Mouse (Mus musculus) limb, embryonic 15.5 days (tissue): Measurements from ENCODE around the gene Myh7. TPM values are rescaled to one million over a fixed set of nuclear protein-coding genes. Genes with fewer than 3 reads are reported as not detected.
A peak's percentile ranks its signal among the peaks of the same experiment; 100 is the strongest.

Source experiments
- ATAC-seq: fragments of 200-750 bp; cut with Nextera tagmentation; 2 replicates; pipeline ENCODE4 v1.8.0; 2017; ENCODE audit warnings: low read depth, moderate TSS enrichment; ENCODE audit not compliant: insufficient number of reproducible peaks, low FRiP score, low TSS enrichment
- H3K27ac ChIP-seq: fragments of 300-500 bp; sonication (generic); 2 replicates; pipeline ENCODE4 v1.5.1; 2015; ENCODE audit warnings: moderate library complexity, mild to moderate bottlenecking, inconsistent platforms
- H3K27me3 ChIP-seq: fragments of 300-500 bp; sonication (generic); 2 replicates; pipeline ENCODE4 v1.6.1; 2015; ENCODE audit warnings: inconsistent platforms
- H3K36me3 ChIP-seq: fragments of 300-500 bp; sonication (generic); 2 replicates; pipeline ENCODE4 v1.6.1; 2015; ENCODE audit warnings: inconsistent platforms
- H3K4me1 ChIP-seq: fragments of 300-500 bp; sonication (generic); 2 replicates; pipeline ENCODE4 v1.6.1; 2015; ENCODE audit warnings: inconsistent platforms
- H3K4me2 ChIP-seq: fragments of 300-500 bp; sonication (generic); 2 replicates; pipeline ENCODE4 v1.6.1; 2015; ENCODE audit warnings: mild to moderate bottlenecking, inconsistent platforms
- H3K4me3 ChIP-seq: fragments of 300-500 bp; sonication (generic); 2 replicates; pipeline ENCODE4 v1.5.1; 2015; ENCODE audit warnings: mild to moderate bottlenecking, inconsistent platforms
- H3K9ac ChIP-seq: fragments of 300-500 bp; sonication (generic); 2 replicates; pipeline ENCODE4 v1.6.1; 2015; ENCODE audit warnings: inconsistent platforms
- H3K9me3 ChIP-seq: fragments of 300-500 bp; sonication (generic); 2 replicates; pipeline ENCODE4 v1.6.1; 2016; ENCODE audit warnings: inconsistent platforms
- WGBS: fragments of 180-500 bp; shearing (Covaris S2); methylation state at CpG from one replicate; pipeline ENCODE4 v1.1.7; 2015; 5-methylcytosine and 5-hydroxymethylcytosine counted together
- polyA plus RNA-seq: library from polyadenylated mRNA; unstranded; fragments of >200 nt; fragmentation: Nextera tagmentation; extraction: Ambion mirVana; gene quantifications from 2 replicates; pipeline ENCODE4 v1.2.1, GENCODE M21; 2015

Gene Myh7
- polyA plus RNA-seq, 1 experiment from 2014 or later, result 33.5 TPM

GRCm38 (mm10) chr14:54936831-54937160 lies 57.6 kb downstream of the Myh7 start:
- H3K27me3 ChIP-seq, result no peaks in the 10 kb centered on the region
- no peaks in the 10 kb centered on the region for H3K9me3 ChIP-seq
- 38% methylated on average over 6 of the region's 6 CpGs for WGBS
- ATAC-seq, result no peak
- H3K36me3 ChIP-seq, result no peaks in the 10 kb centered on the region
- peak overlapping the region; percentile 15; the same call in 1 of the 2 replicates for H3K4me2 ChIP-seq
- H3K9ac ChIP-seq, result no peak overlapping the region
- H3K27ac ChIP-seq, result peak overlapping the region; percentile 87
- H3K4me3 ChIP-seq, result peak overlapping the region; percentile 13
- H3K4me1 ChIP-seq, result peaks cover 29% of the 10 kb centered on the region

DNA sequence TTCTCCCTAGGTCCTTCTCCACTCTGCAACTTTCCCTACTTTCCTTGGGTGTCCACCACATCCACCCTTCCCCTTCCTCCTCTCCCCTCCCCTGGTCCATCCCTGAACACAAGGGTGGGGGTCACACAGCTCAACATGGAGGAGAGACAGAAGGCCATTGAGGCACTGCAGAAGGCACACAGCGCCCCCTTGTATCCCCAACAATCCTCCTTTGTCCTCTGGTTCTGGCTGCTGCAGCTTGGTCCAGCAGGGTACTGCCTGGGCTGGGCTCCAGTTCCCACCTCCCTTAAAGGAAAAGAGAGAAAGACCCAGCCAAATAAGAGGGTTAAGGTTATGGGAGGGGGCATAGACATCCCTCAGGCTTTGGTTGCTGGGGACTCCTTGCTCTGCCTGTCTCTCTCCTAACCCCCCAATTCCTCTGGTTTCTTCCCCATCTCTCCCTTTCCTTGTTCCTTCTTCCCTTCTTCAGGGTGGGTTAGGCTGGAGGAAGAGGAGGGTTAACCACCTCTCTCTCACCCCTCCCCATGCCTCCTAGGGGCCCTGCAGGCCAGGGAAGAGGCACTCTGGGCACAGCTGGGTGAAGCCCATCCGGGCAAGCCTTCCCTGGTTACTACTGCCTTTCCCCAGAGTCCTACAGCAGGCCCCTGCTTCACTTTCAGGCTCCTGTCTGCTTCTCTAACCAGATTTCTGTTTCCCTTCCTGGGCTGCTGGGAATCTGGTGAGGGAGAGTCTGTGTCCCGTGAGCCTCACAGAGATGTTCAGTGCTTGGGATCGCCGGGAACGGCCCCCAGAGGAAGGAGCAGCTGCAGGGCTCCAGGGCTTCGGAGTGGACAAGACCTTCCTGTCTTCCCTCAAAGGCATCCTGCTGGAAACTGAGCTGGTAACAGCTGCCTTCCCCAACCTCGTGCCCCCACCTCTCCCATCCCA lies 58.3 kb downstream of the Myh7 start, which contains the start of gene Cmtm5:
TSS of gene Cmtm5 (plus strand) at position 358 of the 927 bp plus-strand sequence.
- Histone ChIP-seq H3K27me3 (no peaks in the 10 kb centered on the region), H3K9ac (no peak within 1 kb of the TSS), H3K27ac (peak within 1 kb of the TSS; percentile 87), H3K4me2 (peak within 1 kb of the TSS; percentile 15), H3K9me3 (no peaks in the 10 kb centered on the region), H3K4me1 (peaks cover 29% of the 10 kb centered on the region), H3K36me3 (no peaks in the 10 kb centered on the region), H3K4me3 (peak within 1 kb of the TSS; percentile 13)
- ATAC-seq, result peak; percentile 57; the same call in 1 of the 2 replicates
- 24% methylated on average over 8 of the region's 8 CpGs for WGBS

DNA sequence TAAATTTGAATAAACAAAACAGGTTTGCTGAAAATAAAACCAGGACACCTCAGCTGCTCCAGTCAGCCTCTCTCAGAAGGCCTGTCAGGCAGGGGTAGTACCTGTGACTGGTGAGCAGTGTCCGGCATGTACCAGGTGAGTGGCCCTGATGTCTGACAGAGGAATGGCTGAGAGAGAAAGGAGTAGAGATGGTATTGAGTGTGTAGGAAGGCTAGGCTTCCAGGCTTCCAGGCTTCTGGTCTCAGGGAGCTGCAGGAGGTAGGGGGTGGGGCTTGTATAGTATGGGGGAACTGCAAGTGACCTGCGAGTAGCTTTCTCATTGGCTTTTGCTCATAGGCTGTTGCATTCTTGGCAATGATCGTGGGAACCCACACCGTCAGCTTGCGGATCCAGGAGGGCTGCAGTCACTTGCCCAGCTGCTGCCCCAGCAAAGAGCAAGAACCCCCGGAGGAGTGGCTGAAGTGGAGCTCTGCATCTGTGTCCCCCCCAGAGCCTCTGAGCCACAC lies 61.7 kb downstream of the Myh7 start, which contains the start of gene Il25:
TSS of gene Il25 (plus strand) at position 51 of the 506 bp plus-strand sequence.
- 0 out of 2 replicates have a peak within 1 kb of the TSS, but pooled peaks have one; percentile 11 for H3K27ac ChIP-seq
- no peaks in the 10 kb centered on the region for H3K27me3 ChIP-seq
- H3K4me3 ChIP-seq, result no peak within 1 kb of the TSS
- H3K9me3 ChIP-seq, result no peaks in the 10 kb centered on the region
- peaks cover 47% of the 10 kb centered on the region for H3K4me1 ChIP-seq
- no peak within 1 kb of the TSS for H3K9ac ChIP-seq
- H3K4me2 ChIP-seq, result no peak within 1 kb of the TSS
- 24% methylated on average over 6 of the region's 6 CpGs for WGBS
- H3K36me3 ChIP-seq, result no peaks in the 10 kb centered on the region
- ATAC-seq, result no peak

- 0 out of 2 replicates have a peak overlapping the region, but pooled peaks have one; percentile 27 for H3K27ac ChIP-seq
- WGBS, result 19% methylated on average over 2 of the region's 2 CpGs
- peaks cover 44% of the 10 kb centered on the region for H3K4me1 ChIP-seq
Measured at GRCm38 (mm10) chr14:54930431-54930830, 64.0 kb downstream of the Myh7 start.

DNA sequence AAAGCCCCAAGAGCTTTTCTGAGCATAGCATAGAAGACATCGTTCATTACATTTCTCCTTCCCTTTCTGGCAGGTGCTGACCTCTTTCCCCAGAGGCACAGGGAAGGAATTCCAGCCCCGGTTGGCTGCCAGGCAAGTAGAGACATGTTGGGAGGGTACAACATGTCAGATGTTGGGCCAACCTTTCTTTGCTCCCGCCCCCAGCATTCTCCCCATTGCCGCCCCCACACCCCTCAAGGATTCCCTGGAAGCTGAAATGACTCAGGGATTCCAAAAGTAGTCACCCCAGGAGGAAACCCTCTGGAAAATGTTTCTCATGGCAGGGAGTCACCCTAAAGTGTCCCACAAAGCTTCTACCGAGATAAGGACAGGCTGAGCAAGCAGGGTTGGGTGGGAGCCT lies 64.6 kb downstream of the Myh7 start:
- 62% methylated on average over 5 of the region's 5 CpGs for WGBS
- H3K4me1 ChIP-seq, result peaks cover 42% of the 10 kb centered on the region
- 0 out of 2 replicates have a peak overlapping the region, but pooled peaks have one; percentile 27 for H3K27ac ChIP-seq

More at GRCm38 (mm10) chr14:54930431-54930830, 64.0 kb downstream of the Myh7 start:
- ATAC-seq, result no peak
- H3K9me3 ChIP-seq, result no peaks in the 10 kb centered on the region
- H3K9ac ChIP-seq, result no peak overlapping the region
- H3K4me2 ChIP-seq, result no peak overlapping the region
- no peak overlapping the region for H3K4me3 ChIP-seq
- H3K27me3 ChIP-seq, result no peaks in the 10 kb centered on the region
- H3K36me3 ChIP-seq, result no peaks in the 10 kb centered on the region

GRCm38 (mm10) chr14:54927296-54927695 lies 67.1 kb downstream of the Myh7 start:
- no peak for ATAC-seq
- Histone ChIP-seq H3K4me2 (peak overlapping the region; percentile 76), H3K36me3 (peaks cover 7% of the 10 kb centered on the region; the same call in 1 of the 2 replicates), H3K27me3 (no peaks in the 10 kb centered on the region), H3K9me3 (no peaks in the 10 kb centered on the region), H3K4me1 (peaks cover 48% of the 10 kb centered on the region), H3K9ac (peak overlapping the region; percentile 90), H3K4me3 (peak overlapping the region; percentile 63), H3K27ac (peak overlapping the region; percentile 100)
- 10% methylated on average over 7 of the region's 7 CpGs for WGBS

More for the DNA sequence above, 64.6 kb downstream of the Myh7 start:
- Histone ChIP-seq H3K9me3 (no peaks in the 10 kb centered on the region), H3K4me2 (no peak overlapping the region), H3K4me3 (no peak overlapping the region), H3K9ac (no peak overlapping the region), H3K36me3 (no peaks in the 10 kb centered on the region), H3K27me3 (no peaks in the 10 kb centered on the region)
- ATAC-seq, result no peak

DNA sequence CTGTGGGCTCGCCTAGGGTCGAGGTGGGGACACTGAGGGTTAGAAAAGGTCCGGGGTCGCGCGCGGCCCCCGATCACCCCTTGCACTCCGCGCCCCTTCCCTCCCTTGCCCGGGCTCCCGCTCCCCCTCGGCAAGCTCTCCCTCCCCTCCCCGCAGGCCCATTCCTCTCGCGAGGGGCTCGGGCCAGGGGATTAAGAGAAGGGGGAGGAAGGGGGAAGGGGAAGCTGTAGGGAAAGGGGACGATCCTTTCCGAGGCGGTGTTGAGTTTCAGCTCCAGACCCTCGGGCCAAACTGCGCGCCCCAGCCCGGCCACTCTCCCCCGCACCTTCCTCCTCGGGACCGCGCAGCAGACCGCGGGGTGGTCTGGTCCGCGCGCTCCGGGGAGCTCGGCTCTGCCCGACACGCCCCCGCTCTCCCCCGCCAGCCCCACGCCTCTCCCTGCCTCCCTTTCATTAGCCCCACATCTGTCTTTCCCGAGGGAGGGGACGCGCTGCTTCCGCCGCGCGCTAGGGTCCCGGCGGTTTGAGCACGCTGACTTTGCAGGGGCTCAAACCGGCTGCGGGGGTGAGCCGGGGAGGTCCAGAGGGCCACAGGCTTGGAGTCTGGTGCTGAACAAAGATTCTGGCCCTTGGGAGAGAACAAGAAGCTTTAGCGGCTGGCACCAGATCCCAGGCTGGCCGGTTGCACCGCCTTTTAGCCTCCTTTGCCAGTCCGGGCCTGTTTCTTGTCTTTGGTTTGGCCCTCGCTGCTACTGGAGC lies 67.8 kb downstream of the Myh7 start:
- Histone ChIP-seq H3K4me1 (peaks cover 48% of the 10 kb centered on the region), H3K27me3 (no peaks in the 10 kb centered on the region), H3K4me3 (peak overlapping the region; percentile 63), H3K9ac (peak overlapping the region; percentile 90), H3K9me3 (no peaks in the 10 kb centered on the region), H3K27ac (peak overlapping the region; percentile 100), H3K4me2 (peak overlapping the region; percentile 76), H3K36me3 (peaks cover 14% of the 10 kb centered on the region)
- under 1% methylated on average over 32 of the region's 58 CpGs for WGBS
- peak; percentile 77 for ATAC-seq

GRCm38 (mm10) chr14:54925349-54926342 lies 68.8 kb downstream of the Myh7 start, which contains the start of gene Efs:
Efs (minus strand) TSS chr14:54926126.
- peak within 1 kb of the TSS; percentile 100 for H3K27ac ChIP-seq
- H3K27me3 ChIP-seq, result no peaks in the 10 kb centered on the region
- peak within 1 kb of the TSS; percentile 90 for H3K9ac ChIP-seq
- peaks cover 48% of the 10 kb centered on the region for H3K4me1 ChIP-seq
- H3K4me3 ChIP-seq, result peak within 1 kb of the TSS; percentile 63
- no peaks in the 10 kb centered on the region for H3K9me3 ChIP-seq
- peak; percentile 55 for ATAC-seq
- under 1% methylated on average over 57 of the region's 57 CpGs for WGBS
- H3K4me2 ChIP-seq, result peak within 1 kb of the TSS; percentile 76
- H3K36me3 ChIP-seq, result peaks cover 24% of the 10 kb centered on the region

GRCm38 (mm10) chr14:54924641-54925348 lies 69.6 kb downstream of the Myh7 start:
- Histone ChIP-seq H3K27ac (peak overlapping the region; percentile 100), H3K4me2 (peak overlapping the region; percentile 76), H3K9ac (peak overlapping the region; percentile 90), H3K27me3 (no peaks in the 10 kb centered on the region), H3K36me3 (peaks cover 32% of the 10 kb centered on the region), H3K4me1 (peaks cover 44% of the 10 kb centered on the region), H3K4me3 (peak overlapping the region; percentile 63), H3K9me3 (no peaks in the 10 kb centered on the region)
- WGBS, result 6% methylated on average over 7 of the region's 7 CpGs
- peak; percentile 64 for ATAC-seq
